Mouse (Mus musculus): Measurements from ENCODE around the gene Cd300lg. TPM values are rescaled to one million over a fixed set of nuclear protein-coding genes. Genes with fewer than 3 reads are reported as not detected.

Gene Cd300lg
- total and polyA plus RNA-seq, 3 experiments = not detected

DNA sequence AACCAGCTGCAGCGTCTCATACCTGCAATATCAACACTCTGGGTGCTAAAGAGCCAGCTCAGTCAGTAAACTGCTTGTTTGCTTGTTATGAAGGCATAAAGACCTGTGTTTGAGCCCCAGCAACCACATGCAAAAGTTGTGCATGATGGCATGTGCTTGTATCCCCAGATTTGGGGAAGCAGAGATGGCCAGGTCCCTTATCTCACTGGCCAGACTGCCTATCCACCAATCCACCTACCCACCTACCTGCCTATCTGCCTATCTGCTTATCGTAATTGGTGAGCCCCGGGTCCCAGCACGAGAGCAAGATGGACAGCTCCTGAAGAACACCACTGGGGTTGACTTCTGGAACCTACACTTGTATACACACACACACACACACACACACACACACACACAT is 12.0 kb upstream of the Cd300lg start:
- H3K4me3 ChIP-seq (replicated peaks in 1 of 3; ENCODE audit: low read depth in 2 of 3, low read length in 2 of 3, poor library complexity in 1 of 3) = no peak overlapping the region
- no peak overlapping the region for H3K9ac ChIP-seq (ENCODE audit: insufficient read depth, low read depth)
- H3K27me3 ChIP-seq (replicated peaks) = peaks cover 89% of the 10 kb centered on the region
- in situ Hi-C loops (cut with MboI; ENCODE audit: low pct_ligation_motif_present, low pct_unique_long_range_greater_than_20kb, low sequenced_read_pairs) (no loop called here), dilution Hi-C loops (cut with MboI; ENCODE audit: extremely low pct_ligation_motif_present, extremely low pct_unique_long_range_greater_than_20kb, low sequenced_read_pairs) (no loop called here)
- H3K36me3 ChIP-seq (replicated peaks in 1 of 2; ENCODE audit: control insufficient read depth in 1 of 2, insufficient read depth in 1 of 2, low read length in 1 of 2) = no peaks in the 10 kb centered on the region
- peaks cover 0 to 2% of the 10 kb centered on the region in 2 experiments; a peak in 2 of 4 replicates for H3K4me1 ChIP-seq (ENCODE audit: control insufficient read depth in 1 of 2, insufficient read depth in 2 of 2)
- no peaks in the 10 kb centered on the region for H3K9me3 ChIP-seq (replicated peaks; ENCODE audit: low read length)
- H3K4me2 ChIP-seq (ENCODE audit: insufficient read depth, low read depth, poor library complexity, severe bottlenecking) = no peak overlapping the region
- no peak overlapping the region for H3K27ac ChIP-seq (ENCODE audit: insufficient read depth, low read depth)
- no peaks in the 10 kb centered on the region for H3K79me2 ChIP-seq (replicated peaks; ENCODE audit: control insufficient read depth, extremely low read depth, insufficient read depth, poor library complexity, severe bottlenecking)
- no peak for DNase-seq (ENCODE audit: extremely low read depth)
- TF ChIP-seq JUN (IDR thresholded peaks at IDR 0.05; ENCODE audit: insufficient read depth, low read depth, low read length) (no peak), SMC3 (IDR thresholded peaks at IDR 0.05; ENCODE audit: low read depth, low read length) (no peak), RCOR1 (conservative IDR thresholded peaks at IDR 0.05; ENCODE audit: low read depth, low read length) (no peak), MYC (IDR thresholded peaks at IDR 0.05; ENCODE audit: low read depth, low read length) (no peak), RAD21 (IDR thresholded peaks at IDR 0.05; ENCODE audit: low read depth, low read length) (no peak), POLR2AphosphoS2 (IDR thresholded peaks at IDR 0.05; ENCODE audit: low read depth, low read length) (no peak), ZMIZ1 (IDR thresholded peaks at IDR 0.05; ENCODE audit: low read depth, low read length) (no peak), BHLHE40 (IDR thresholded peaks at IDR 0.05; ENCODE audit: low read depth, low read length) (no peak)

DNA sequence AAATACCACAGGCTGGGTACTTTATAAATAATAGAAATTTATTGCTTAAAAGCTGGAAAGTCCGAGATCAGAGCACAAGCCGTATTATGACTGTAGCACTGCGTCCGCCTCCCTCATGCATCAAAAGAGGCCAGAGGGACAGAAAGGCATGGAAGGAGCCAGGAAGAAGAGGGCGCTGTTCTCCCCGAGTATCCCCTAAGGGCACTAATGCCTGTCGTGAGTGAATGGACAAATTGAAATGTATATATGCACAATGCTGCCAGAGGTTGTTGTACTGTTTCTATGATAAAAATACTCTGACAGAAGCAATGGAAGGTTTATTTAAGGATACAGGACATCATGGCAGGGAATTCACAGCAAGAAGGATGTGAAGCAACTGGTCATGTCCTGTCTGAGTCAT is 11.3 kb upstream of the Cd300lg start:
- TF ChIP-seq USF1 (IDR thresholded peaks at IDR 0.05; ENCODE audit: low read depth, low read length) (no peak), ZC3H11A (IDR thresholded peaks at IDR 0.05; ENCODE audit: low read depth, low read length) (no peak), RCOR1 (conservative IDR thresholded peaks at IDR 0.05; ENCODE audit: low read depth, low read length) (no peak), SMC3 (IDR thresholded peaks at IDR 0.05; ENCODE audit: low read depth, low read length) (no peak), CTCF (conservative IDR thresholded peaks at IDR 0.05 in 1 of 2, IDR thresholded peaks at IDR 0.05 in 1 of 2; ENCODE audit: low read depth in 2 of 2, low read length in 2 of 2) (0 out of 4 replicates have a peak, but pooled peaks of 1 of the 2 experiments have one; percentile 6), MAFK (IDR thresholded peaks at IDR 0.05; ENCODE audit: insufficient replicate concordance, low read length) (no peak), ELF1 (IDR thresholded peaks at IDR 0.05; ENCODE audit: low read depth, low read length) (no peak), IRF4 (IDR thresholded peaks at IDR 0.05; ENCODE audit: low read depth, low read length) (no peak), PAX5 (IDR thresholded peaks at IDR 0.05; ENCODE audit: low read length) (no peak)
- in situ Hi-C loops (cut with MboI; ENCODE audit: low pct_ligation_motif_present, low pct_unique_long_range_greater_than_20kb, low sequenced_read_pairs) (no loop called here), dilution Hi-C loops (cut with MboI; ENCODE audit: extremely low pct_ligation_motif_present, extremely low pct_unique_long_range_greater_than_20kb, low sequenced_read_pairs) (no loop called here)
- H3K4me2 ChIP-seq (ENCODE audit: insufficient read depth, low read depth, poor library complexity, severe bottlenecking) = no peak overlapping the region
- no peak overlapping the region for H3K4me3 ChIP-seq (replicated peaks in 1 of 3; ENCODE audit: low read depth in 2 of 3, low read length in 2 of 3, poor library complexity in 1 of 3)
- H3K36me3 ChIP-seq (replicated peaks in 1 of 2; ENCODE audit: control insufficient read depth in 1 of 2, insufficient read depth in 1 of 2, low read length in 1 of 2) = no peaks in the 10 kb centered on the region
- H3K27me3 ChIP-seq (replicated peaks) = peaks cover 89% of the 10 kb centered on the region
- peaks cover 0 to 2% of the 10 kb centered on the region in 2 experiments; a peak in 2 of 4 replicates for H3K4me1 ChIP-seq (ENCODE audit: control insufficient read depth in 1 of 2, insufficient read depth in 2 of 2)
- no peaks in the 10 kb centered on the region for H3K79me2 ChIP-seq (replicated peaks; ENCODE audit: control insufficient read depth, extremely low read depth, insufficient read depth, poor library complexity, severe bottlenecking)
- no peaks in the 10 kb centered on the region for H3K9me3 ChIP-seq (replicated peaks; ENCODE audit: low read length)
- DNase-seq (ENCODE audit: extremely low read depth) = no peak
- no peak overlapping the region for H3K9ac ChIP-seq (ENCODE audit: insufficient read depth, low read depth)
- no peak overlapping the region for H3K27ac ChIP-seq (ENCODE audit: insufficient read depth, low read depth)
